Mouse (Mus musculus) heart, adult 8-10 months (tissue): ENCODE measurements around the gene Banp. TPM values are rescaled to one million over a fixed set of nuclear protein-coding genes. Genes with fewer than 3 reads are reported as not detected.

Experiments used
- DNase-seq: peaks from one replicate; pipeline ENCODE4 v3.0.0; 2022; ENCODE audit warnings: low spot score
- total RNA-seq, 4 experiments: library from RNA; stranded (reverse); gene quantifications; 2 replicates each; pipeline ENCODE4 v1.2.4; 2022

The Banp gene
- total RNA-seq, 4 experiments from 2014 or later, result 7.6 to 24.8 (median 17.2) TPM

GRCm38 (mm10) chr8:121950749-121951655, 1.5 kb downstream of the Banp start:
- DNase-seq, result peak; percentile 33

DNA sequence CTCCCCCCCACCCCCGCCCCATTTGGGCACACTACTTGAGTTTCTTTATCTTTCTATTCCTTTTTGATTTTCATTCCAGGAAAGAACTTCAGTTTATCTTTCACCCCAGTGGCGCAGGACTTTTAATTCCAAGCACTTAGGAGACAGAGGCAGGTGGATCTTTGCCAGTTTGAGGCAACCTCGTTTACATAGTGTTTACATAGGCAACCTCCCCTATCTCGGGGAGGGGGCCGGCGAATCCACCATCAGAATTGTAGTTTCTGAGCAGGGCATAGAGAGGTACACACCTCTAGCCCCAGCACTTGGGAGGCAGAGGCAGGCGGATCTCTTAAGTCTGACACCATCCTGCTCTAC, 2.1 kb downstream of the Banp start:
- no peak for DNase-seq

- DNase-seq, result no peak
Observed at GRCm38 (mm10) chr8:121952122-121952521, 2.6 kb downstream of the Banp start.

- no peak for DNase-seq
Observed at GRCm38 (mm10) chr8:121952800-121953199, 3.2 kb downstream of the Banp start.

DNA sequence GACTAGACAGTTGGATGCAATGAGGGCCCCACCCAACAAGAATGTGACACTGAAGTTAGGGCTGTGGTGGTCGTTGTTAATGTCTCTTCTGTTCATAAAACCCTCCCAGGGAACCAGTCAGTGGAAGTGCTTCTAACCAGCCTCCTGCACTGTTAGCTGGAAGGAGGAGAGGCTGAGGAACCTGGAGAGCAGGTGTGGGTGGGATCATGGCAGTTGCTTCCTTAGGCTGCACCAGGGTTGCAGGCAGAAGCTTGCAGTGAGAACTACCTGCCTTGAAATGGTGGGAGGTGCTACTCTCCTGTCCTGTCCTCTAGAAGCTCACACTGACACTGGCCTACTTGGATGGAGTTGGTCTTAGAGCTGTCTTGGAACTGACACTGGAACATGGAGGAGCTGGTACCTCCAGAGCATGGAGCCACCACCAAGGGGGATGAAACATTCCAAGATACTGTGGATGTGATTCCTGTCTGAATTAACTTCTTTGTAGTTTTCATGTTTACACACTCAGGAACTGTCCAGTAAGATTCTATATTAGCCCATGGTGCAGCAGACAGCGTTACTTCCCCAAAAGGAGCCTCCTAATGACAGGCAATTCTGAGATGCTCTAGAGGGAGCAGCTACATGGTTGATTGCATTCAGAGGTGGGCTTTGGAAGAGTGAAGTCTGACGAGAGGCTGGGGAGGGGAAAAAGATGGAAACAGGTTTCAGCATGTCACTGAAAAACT, 4.4 kb downstream of the Banp start:
- DNase-seq, result no peak

GRCm38 (mm10) chr8:121954981-121955555, 5.5 kb downstream of the Banp start:
- DNase-seq, result no peak

- no peak for DNase-seq
Observed at GRCm38 (mm10) chr8:121955825-121956500, 6.4 kb downstream of the Banp start.

- DNase-seq, result no peak
Observed at GRCm38 (mm10) chr8:121958395-121958794, 8.8 kb downstream of the Banp start.

GRCm38 (mm10) chr8:121962892-121963291, 13.3 kb downstream of the Banp start:
- no peak for DNase-seq

DNA sequence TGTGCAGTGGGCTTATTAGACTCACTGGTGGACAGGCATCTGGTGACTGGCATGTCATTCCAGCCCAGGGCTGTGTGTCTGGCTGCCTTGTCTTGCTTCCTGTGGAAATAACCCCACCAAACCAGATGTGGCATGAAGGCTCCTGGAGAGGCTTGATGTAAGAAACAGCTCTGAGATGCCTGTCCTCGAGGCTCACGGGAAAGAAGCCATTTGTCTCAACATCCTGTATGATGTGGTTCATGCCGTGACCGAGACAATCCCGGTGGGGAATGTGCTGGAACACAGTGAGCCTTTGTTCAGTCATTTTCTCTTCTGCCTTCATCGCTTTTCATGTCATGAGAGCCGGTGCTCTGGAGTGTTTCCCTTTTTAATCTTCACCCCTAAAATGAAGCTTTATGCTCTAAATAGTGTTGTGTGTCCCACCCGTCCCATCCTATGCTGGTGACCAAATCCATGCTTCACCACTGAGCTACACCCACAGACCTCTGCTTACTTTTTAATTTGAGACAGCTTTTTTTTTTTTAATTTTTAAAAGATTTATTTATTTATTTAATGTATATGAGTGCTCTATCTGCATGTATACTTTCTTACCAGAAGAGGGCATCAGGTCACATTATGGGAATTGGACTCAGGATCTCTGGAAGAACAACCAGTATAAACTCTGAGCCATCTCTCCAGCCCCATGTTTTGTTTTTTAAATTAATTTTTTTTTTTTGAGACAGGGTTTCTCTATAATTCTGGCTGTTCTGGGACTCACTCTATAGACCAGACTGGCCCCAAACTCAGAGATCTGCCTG, 15.4 kb downstream of the Banp start:
- DNase-seq, result peak; percentile 73

DNA sequence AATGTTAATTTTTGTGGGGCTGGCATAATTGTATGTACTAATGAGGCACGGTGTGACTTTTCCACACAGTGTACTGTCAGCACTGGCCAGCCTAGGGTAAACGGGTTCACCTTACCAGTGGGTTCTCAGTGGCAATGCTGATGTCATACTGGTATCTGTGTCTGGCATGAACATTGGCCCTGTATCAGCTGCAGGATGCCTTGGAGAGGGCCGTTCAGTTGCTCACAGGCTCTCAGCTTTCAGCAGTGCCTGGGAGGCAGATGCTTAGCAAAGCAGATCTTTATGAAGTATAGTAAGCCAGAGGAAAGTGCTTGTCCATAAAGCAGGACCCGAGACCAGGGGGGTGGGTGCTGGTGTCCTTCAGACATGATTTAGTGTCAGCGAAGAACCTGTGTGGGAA, 16.6 kb downstream of the Banp start:
- no peak for DNase-seq

DNA sequence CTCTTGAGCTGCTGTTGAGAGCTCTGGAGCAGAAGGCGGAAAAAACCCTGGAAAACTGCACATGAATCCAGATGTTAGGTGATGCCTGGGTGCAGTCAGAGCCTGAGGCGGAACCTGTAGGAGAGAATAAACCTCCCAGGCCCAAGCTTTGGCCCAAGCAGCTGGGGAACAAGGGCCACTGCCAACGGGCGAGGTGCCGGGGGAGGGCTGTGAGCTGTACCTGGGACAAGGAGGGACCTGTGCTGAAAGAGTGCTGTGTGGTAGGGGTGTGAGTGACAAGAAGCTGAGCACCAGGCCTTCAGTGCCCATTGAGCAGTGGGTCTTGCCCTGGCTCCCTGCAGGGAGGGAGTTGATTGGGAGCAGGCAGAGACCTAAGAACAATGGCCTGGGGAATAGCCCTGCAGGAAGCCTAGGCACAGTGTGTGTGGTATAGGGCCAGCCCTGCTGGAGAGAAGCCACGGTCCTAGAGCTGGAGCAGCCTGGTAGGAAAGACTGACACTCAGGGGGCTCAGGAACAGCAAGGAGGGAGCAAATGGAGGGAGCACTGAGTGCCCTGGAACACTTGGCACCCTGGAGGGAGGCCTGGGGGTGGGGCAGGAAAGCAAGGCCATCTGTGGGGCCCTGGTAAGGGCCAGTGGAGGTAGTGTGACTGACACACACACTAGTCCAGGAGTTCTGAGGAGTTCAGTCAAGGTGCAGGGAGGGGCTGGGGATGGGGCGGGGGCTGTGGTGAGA, 17.3 kb downstream of the Banp start:
- DNase-seq, result no peak

GRCm38 (mm10) chr8:121967977-121968376, 18.4 kb downstream of the Banp start:
- DNase-seq, result peak; percentile 53

DNA sequence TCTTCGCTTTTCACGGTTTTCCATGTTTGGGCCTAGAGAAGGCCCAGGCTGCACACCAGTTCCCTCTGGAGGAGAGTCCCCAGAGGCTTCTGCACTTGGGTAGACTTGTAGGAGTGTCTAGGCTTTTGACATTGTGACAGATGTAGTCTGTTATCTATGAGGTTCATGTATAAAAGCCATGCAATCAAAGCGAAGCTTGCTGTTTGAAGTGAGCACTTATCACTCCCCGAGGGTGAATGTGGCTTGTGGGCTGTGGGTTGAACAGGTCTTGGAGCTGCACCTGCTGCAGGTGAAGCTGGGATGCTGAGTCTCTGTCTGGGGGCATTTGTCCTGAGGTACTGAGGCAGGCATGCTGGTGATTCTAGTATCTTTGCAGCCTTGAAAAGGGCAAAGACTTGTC, 19.0 kb downstream of the Banp start:
- no peak for DNase-seq

DNA sequence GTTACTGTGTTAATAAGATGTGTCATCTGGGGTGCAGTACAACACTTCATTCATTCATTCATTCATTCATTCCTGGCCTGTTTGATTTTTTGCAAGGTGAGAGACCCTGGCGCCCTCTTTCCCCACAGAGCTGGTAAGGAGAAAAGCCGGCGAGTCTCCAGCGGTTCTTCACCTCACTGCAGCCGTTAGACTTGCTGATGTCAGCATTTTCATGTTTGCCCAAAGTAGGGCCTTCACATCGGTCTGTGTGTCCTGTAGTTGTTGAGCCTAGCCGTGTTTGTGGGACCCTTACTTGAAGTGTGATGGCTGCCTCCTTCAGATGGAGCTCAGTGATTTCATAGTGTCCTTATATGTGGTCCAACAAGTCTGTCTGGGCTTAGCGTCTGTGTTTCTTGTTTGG, 20.7 kb downstream of the Banp start:
- DNase-seq, result no peak

GRCm38 (mm10) chr8:121971488-121972058, 22.0 kb downstream of the Banp start:
- DNase-seq, result no peak

DNA sequence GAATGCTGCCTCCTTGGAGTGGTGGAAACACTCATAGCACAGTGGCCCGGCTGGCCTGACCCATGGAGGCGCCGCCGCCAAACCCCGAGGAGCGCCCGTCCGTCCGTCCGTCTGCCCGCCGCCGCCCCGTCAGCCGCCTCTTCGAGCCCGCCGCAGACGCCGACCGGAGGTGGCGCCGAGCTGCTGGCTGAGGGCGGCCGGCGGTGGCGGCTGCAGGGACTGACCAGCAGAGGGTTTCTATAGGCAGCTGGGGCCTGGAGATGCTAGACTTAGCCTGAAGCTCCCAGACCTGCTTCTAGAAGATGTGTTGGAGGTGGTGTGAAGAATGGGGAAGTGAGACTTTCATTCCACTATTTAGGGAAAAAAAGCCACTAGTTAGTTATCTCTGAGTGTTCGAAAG, 24.4 kb downstream of the Banp start:
- DNase-seq, result no peak

DNA sequence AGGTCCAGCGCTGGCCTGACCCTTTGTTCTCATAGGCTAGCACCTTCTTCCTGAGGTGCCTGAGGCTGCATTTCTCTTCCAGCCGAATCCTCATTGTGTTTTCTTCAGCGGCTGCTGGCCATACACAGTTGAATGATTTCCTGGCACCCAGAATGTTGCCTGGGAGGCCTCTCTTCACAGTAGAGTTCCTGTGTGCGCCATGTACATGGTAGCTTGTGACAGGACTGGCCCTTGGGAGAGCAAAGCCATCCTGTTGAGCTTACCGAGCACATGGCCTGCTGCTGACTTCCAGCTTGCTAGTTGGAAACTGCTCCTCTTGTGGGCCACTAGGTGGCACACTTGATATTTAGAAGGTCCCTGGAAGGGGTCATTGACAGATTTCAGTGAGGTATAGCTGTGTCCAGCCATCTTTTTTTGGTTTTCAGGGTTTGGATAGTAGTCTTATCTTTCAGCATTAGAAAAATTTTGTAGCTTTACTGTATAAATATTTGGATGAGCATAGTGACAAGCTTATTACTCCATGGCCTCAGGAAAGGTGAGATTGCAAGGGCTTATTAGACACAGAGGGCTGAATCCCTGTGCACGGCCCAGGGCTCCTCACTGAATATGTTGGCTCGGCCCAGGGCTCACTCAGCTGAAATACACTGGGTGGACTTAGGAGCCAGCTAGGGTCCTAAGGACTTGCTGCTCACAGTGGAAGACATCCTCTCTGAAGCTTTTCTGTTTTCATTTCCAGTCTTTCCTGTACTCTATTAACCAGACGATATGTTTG, 28.5 kb downstream of the Banp start:
- peak; percentile 40 for DNase-seq

GRCm38 (mm10) chr8:121978670-121979069, 29.1 kb downstream of the Banp start:
- DNase-seq, result no peak
